Mouse (Mus musculus) hindbrain, embryonic 12.5 days (tissue): ENCODE measurements around the gene Rhbdl1. TPM values are rescaled to one million over a fixed set of nuclear protein-coding genes. Genes with fewer than 3 reads are reported as not detected.

Experiments
- ATAC-seq: fragments of 200-750 bp; cut with Nextera tagmentation; 2 replicates; pipeline ENCODE4 v1.8.0; 2017; ENCODE audit warnings: moderate TSS enrichment; ENCODE audit not compliant: low FRiP score
- H3K27ac ChIP-seq: fragments of 300-500 bp; sonication (generic); 2 replicates; pipeline ENCODE4 v1.5.1; 2016; ENCODE audit warnings: mild to moderate bottlenecking
- H3K27me3 ChIP-seq: fragments of 300-500 bp; sonication (generic); 2 replicates; pipeline ENCODE4 v1.6.1; 2016; ENCODE audit warnings: mild to moderate bottlenecking
- H3K36me3 ChIP-seq: fragments of 300-500 bp; sonication (generic); 2 replicates; pipeline ENCODE4 v1.6.1; 2016; ENCODE audit warnings: mild to moderate bottlenecking
- H3K4me1 ChIP-seq: fragments of 300-500 bp; sonication (generic); 2 replicates; pipeline ENCODE4 v1.6.1; 2016
- H3K4me2 ChIP-seq: fragments of 300-500 bp; sonication (generic); replicated peaks from 2 replicates; pipeline ENCODE4 v1.6.1; 2016; ENCODE audit warnings: mild to moderate bottlenecking
- H3K4me3 ChIP-seq: fragments of 300-500 bp; sonication (generic); 2 replicates; pipeline ENCODE4 v1.5.1; 2016; ENCODE audit warnings: mild to moderate bottlenecking
- H3K9ac ChIP-seq: fragments of 300-500 bp; sonication (generic); 2 replicates; pipeline ENCODE4 v1.6.1; 2016; ENCODE audit warnings: mild to moderate bottlenecking, moderate library complexity
- H3K9me3 ChIP-seq: fragments of 300-500 bp; sonication (generic); replicated peaks from 2 replicates; pipeline ENCODE4 v1.6.1; 2016; ENCODE audit warnings: mild to moderate bottlenecking
- WGBS: fragments of 180-500 bp; shearing (Covaris S2); methylation state at CpG from one replicate; pipeline ENCODE4 v1.1.7; 2016; 5-methylcytosine and 5-hydroxymethylcytosine counted together
- microRNA-seq: library from miRNA; unstranded; fragments of <30 nt; microRNA quantifications from one replicate; pipeline ENCODE4, GENCODE M21; 2017
- polyA plus RNA-seq: library from polyadenylated mRNA; unstranded; fragments of >200 nt; fragmentation: Nextera tagmentation; extraction: Ambion mirVana; gene quantifications from 2 replicates; pipeline ENCODE4 v1.2.1, GENCODE M21; 2016

Gene Rhbdl1
- polyA plus RNA-seq, 1 experiment from 2014 or later = 6.1 TPM

DNA sequence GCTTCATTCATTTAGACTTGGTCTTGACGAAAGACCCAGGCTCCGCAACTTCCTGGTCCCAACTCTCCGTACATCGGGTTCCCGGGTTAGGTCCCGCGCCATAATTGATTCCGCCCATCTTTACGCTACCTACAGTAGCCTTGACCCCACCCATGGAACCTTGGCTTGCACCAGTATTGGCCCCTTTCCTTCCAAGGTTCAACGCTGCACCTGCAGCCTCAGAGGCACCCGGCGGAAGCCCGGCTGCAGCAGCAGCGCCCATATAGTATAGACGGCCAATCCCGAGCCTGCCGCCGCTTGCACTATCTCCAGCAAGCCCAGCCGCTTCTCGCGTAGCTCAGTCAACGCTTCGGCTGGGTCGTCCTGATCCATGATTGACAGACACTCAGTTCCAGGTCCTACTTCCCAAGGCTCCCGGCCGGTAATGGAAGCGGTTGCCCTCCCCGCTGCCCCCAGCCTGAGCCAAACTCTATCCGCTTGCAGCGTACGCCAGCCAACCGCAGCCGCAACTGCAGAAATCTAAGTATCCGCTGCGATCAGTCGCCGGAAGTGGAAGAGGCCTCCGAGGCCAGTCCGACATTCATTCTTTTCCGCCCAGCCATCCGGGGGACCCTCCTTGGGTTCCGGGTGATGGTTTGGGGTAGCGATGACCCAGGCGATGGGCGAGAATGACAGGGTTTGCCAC lies 45.1 kb downstream of the Rhbdl1 start:
- H3K36me3 ChIP-seq = peaks cover 22% of the 10 kb centered on the region
- H3K27me3 ChIP-seq = no peaks in the 10 kb centered on the region
- peaks cover 54% of the 10 kb centered on the region for H3K4me1 ChIP-seq
- H3K9me3 ChIP-seq = no peaks in the 10 kb centered on the region
- WGBS = under 1% methylated on average over 45 of the region's 45 CpGs
- peak; percentile 26 for ATAC-seq
- peak overlapping the region; percentile 68 for H3K4me3 ChIP-seq
- peak overlapping the region; percentile 83 for H3K9ac ChIP-seq
- H3K4me2 ChIP-seq = peak overlapping the region; percentile 89
- H3K27ac ChIP-seq = peak overlapping the region; percentile 93

DNA sequence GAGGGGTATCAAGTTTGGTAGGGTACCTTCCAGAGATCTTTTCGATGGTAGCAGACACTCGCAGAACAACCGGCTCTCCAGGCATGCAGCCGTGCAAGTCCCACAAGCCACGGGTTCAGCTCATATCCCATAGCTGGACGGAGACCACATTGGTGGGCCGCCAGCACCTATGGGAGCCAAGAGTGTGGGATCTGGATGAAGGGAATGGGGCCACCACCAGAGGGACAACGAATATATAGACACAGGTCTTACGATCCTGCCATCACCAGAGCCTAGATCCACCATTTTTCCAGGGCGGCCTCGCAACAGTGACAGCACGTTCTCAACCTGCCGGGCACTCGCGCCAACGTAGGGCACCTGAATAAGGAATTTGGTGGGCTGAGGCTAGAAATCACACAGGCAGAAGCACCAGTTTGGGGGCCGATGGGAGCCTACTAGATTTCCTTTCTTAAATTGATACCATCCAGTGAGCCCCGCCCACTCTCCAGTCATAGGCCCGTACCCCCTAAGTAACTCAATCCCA lies 45.7 kb downstream of the Rhbdl1 start:
- Histone ChIP-seq H3K27ac (peak overlapping the region; percentile 93), H3K4me1 (peaks cover 51% of the 10 kb centered on the region), H3K27me3 (no peaks in the 10 kb centered on the region), H3K9me3 (no peaks in the 10 kb centered on the region), H3K36me3 (peaks cover 26% of the 10 kb centered on the region), H3K4me3 (peak overlapping the region; percentile 68), H3K4me2 (peak overlapping the region; percentile 89), H3K9ac (peak overlapping the region; percentile 83)
- no peak for ATAC-seq
- 29% methylated on average over 19 of the region's 19 CpGs for WGBS

DNA sequence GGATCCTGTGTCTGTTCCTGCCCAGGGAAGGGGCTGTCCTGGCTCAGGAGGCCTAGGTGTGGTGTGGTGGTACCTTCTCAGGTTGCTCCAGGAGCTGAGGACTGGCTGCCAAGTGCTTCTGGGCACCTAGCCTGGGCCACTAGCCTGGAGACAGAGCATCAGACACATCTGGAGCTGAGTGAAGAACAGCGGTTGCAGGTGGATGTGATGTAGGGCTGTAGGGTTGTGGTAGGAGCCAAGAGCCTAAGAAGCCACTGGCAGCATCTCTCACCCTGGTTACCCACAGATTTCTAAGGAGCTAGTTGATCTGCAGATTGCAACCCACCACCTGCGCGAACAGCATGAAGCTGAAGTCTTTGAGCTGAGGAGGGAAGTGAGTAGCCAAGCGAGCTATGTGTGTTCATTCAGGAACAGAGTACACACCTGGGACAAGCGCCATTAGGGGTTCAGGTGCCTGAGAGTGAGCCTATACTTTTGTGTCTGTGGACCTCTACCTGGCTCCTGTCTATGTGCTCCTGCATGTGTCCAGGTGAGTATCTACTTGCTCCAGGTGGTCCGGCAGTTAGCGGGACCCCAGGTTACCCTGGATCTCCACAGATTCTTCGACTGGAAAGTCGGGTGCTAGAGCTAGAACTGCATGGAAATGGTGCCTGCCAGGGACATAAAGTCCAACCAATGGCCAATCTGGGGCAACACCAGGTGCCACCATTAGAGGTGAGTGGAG lies 50.2 kb downstream of the Rhbdl1 start:
- 93% methylated on average over 9 of the region's 9 CpGs for WGBS
- no peak overlapping the region for H3K27ac ChIP-seq
- H3K4me1 ChIP-seq = peaks cover 36% of the 10 kb centered on the region
- H3K36me3 ChIP-seq = peaks cover 49% of the 10 kb centered on the region
- no peaks in the 10 kb centered on the region for H3K27me3 ChIP-seq
- H3K9me3 ChIP-seq = no peaks in the 10 kb centered on the region
- H3K4me2 ChIP-seq = no peak overlapping the region
- ATAC-seq = no peak
- H3K4me3 ChIP-seq = no peak overlapping the region
- no peak overlapping the region for H3K9ac ChIP-seq

GRCm38 (mm10) chr17:25786280-25786679 lies 50.8 kb downstream of the Rhbdl1 start, which contains the start of gene Ccdc78:
Ccdc78 (plus strand) TSS chr17:25786580.
- H3K4me3 ChIP-seq = peak within 1 kb of the TSS; percentile 68

GRCm38 (mm10) chr17:25785281-25785745 lies 51.8 kb downstream of the Rhbdl1 start, which contains the start of gene Haghl:
Haghl (minus strand) TSS chr17:25785673.
- H3K4me2 ChIP-seq = peak within 1 kb of the TSS; percentile 79
- no peaks in the 10 kb centered on the region for H3K27me3 ChIP-seq
- peaks cover 65% of the 10 kb centered on the region for H3K36me3 ChIP-seq
- H3K9me3 ChIP-seq = no peaks in the 10 kb centered on the region
- under 1% methylated on average over 23 of the region's 23 CpGs for WGBS
- peak; percentile 77 for ATAC-seq
- peak within 1 kb of the TSS; percentile 68 for H3K4me3 ChIP-seq
- peak within 1 kb of the TSS; percentile 82 for H3K9ac ChIP-seq
- H3K27ac ChIP-seq = peak within 1 kb of the TSS; percentile 93
- peaks cover 23% of the 10 kb centered on the region for H3K4me1 ChIP-seq

More at GRCm38 (mm10) chr17:25786280-25786679, 50.8 kb downstream of the Rhbdl1 start, which contains the start of gene Ccdc78:
- ATAC-seq = no peak
- no peaks in the 10 kb centered on the region for H3K27me3 ChIP-seq
- peak within 1 kb of the TSS; percentile 93 for H3K27ac ChIP-seq
- H3K4me2 ChIP-seq = peak within 1 kb of the TSS; percentile 79
- no peaks in the 10 kb centered on the region for H3K9me3 ChIP-seq
- H3K9ac ChIP-seq = peak within 1 kb of the TSS; percentile 82; the same call in 1 of the 2 replicates
- H3K4me1 ChIP-seq = peaks cover 32% of the 10 kb centered on the region
- H3K36me3 ChIP-seq = peaks cover 56% of the 10 kb centered on the region
- 86% methylated on average over 3 of the region's 3 CpGs for WGBS

Small RNA genes within 50 kb of the gene (microRNA-seq; reads per million reads assigned to microRNA genes)
- not detected for gene Mir3082

Other genes starting within 250 kb of the Rhbdl1 start
- 0.54 and 0.77 TPM in 2 replicates for gene Gng13, start 120.1 kb downstream of the Rhbdl1 start, polyA plus RNA-seq
- gene Chtf18, start 109.9 kb downstream of the Rhbdl1 start, polyA plus RNA-seq = 21.4 and 26.8 TPM in 2 replicates
- 19.3 and 20.3 TPM in 2 replicates for gene Rpusd1, start 109.6 kb downstream of the Rhbdl1 start, polyA plus RNA-seq
- not detected in 2 replicates for gene Mslnl, start 101.3 kb downstream of the Rhbdl1 start, polyA plus RNA-seq
- 0.75 TPM in 1 of 2 replicates, not detected in the other for gene Msln, start 82.9 kb downstream of the Rhbdl1 start, polyA plus RNA-seq
- 25.1 and 26.8 TPM in 2 replicates for gene Narfl, start 63.5 kb downstream of the Rhbdl1 start, polyA plus RNA-seq
- gene Haghl, start 51.6 kb downstream of the Rhbdl1 start, polyA plus RNA-seq = 98.4 and 105 TPM in 2 replicates
- gene Ccdc78, start 50.7 kb downstream of the Rhbdl1 start, polyA plus RNA-seq = 0.40 and 0.63 TPM in 2 replicates
- 69.7 and 76.0 TPM in 2 replicates for gene Fam173a, start 44.4 kb downstream of the Rhbdl1 start, polyA plus RNA-seq
- 0.98 TPM in 1 of 2 replicates, not detected in the other for gene AC134908.4, start 41.6 kb downstream of the Rhbdl1 start, polyA plus RNA-seq
- 62.2 and 71.0 TPM in 2 replicates for gene Metrn, start 40.2 kb downstream of the Rhbdl1 start, polyA plus RNA-seq
- 22.8 and 23.5 TPM in 2 replicates for gene Fbxl16, start 28.2 kb downstream of the Rhbdl1 start, polyA plus RNA-seq
- gene Wdr24, start 13.7 kb downstream of the Rhbdl1 start, polyA plus RNA-seq = 25.9 and 27.0 TPM in 2 replicates
- gene Jmjd8, start 8.4 kb downstream of the Rhbdl1 start, polyA plus RNA-seq = 64.0 and 64.7 TPM in 2 replicates
- gene Stub1, start 3.9 kb downstream of the Rhbdl1 start, polyA plus RNA-seq = 271 and 291 TPM in 2 replicates
- 3.9 TPM in 2 replicates for gene Gm20683, start 4.5 kb upstream of the Rhbdl1 start, polyA plus RNA-seq
- gene Rhot2, start 7.6 kb upstream of the Rhbdl1 start, polyA plus RNA-seq = 18.5 and 19.4 TPM in 2 replicates
- 30.0 and 31.2 TPM in 2 replicates for gene Wdr90, start 24.2 kb upstream of the Rhbdl1 start, polyA plus RNA-seq
- 6.2 and 6.3 TPM in 2 replicates for gene Mcrip2, start 31.5 kb upstream of the Rhbdl1 start, polyA plus RNA-seq
- gene Mettl26, start 37.8 kb upstream of the Rhbdl1 start, polyA plus RNA-seq = 48.7 and 53.2 TPM in 2 replicates
- gene Wfikkn1, start 43.6 kb upstream of the Rhbdl1 start, polyA plus RNA-seq = 0.29 and 0.90 TPM in 2 replicates
- gene Rab40c, start 82.4 kb upstream of the Rhbdl1 start, polyA plus RNA-seq = 42.1 and 43.6 TPM in 2 replicates
- gene Pigq, start 107.6 kb upstream of the Rhbdl1 start, polyA plus RNA-seq = 53.6 and 57.5 TPM in 2 replicates
- 0.27 TPM in 1 of 2 replicates, not detected in the other for gene Nhlrc4, start 107.7 kb upstream of the Rhbdl1 start, polyA plus RNA-seq
- 0.17 and 0.18 TPM in 2 replicates for gene A930017K11Rik, start 115.3 kb upstream of the Rhbdl1 start, polyA plus RNA-seq
- gene Capn15, start 148.5 kb upstream of the Rhbdl1 start, polyA plus RNA-seq = 32.5 and 32.6 TPM in 2 replicates
- gene Rab11fip3, start 232.3 kb upstream of the Rhbdl1 start, polyA plus RNA-seq = 37.1 and 42.8 TPM in 2 replicates